Comparison of ENCODE assay signal across 28 mouse cellular contexts in genomic region chr3:63438898-63439297, GRCm38 (mm10). TPM values are rescaled to one million over a fixed set of nuclear protein-coding genes. Genes with fewer than 3 reads are reported as not detected.
DNase-seq lines count a peak whose midpoint lies in the region; ATAC-seq and TF ChIP-seq lines count a peak whose summit lies in the region.
"Had no signal": no experiment of that assay in that cellular context is flagged by ENCODE, and none has a peak within 500 bp of the region (broad histone marks: within the 10 kb centered on the region; RNA-seq: fewer than 3 reads in every experiment).

No protein-coding gene starts in this region.

- no peak for TF ChIP-seq EP300 in lung, postnatal 0 days (IDR thresholded peaks at IDR 0.05)

- no peaks in the 10 kb centered on the region for H3K27me3 ChIP-seq in kidney, embryonic 15.5 days
- no peaks in the 10 kb centered on the region for H3K27me3 ChIP-seq in kidney, postnatal 0 days (ENCODE audit: insufficient read depth, low read length)
- no peaks in the 10 kb centered on the region for H3K27me3 ChIP-seq in lung, postnatal 0 days (replicated peaks; ENCODE audit: insufficient read depth, low read length)
- H3K27me3 ChIP-seq: CH12.LX; embryonic facial prominence, embryonic 12.5 days; forebrain, embryonic 13.5 days; Patski had no signal

- peak overlapping the region; percentile 40; the same call in 1 of the 2 replicates for H3K27ac ChIP-seq in gastrocnemius, adult 2 months
- peak overlapping the region; percentile 19; the same call in 1 of the 2 replicates for H3K27ac ChIP-seq in kidney, embryonic 15.5 days
- peak overlapping the region; percentile 47; the same call in 1 of the 2 replicates for H3K27ac ChIP-seq in kidney, postnatal 0 days
- H3K27ac ChIP-seq in lung, postnatal 0 days (ENCODE audit: low read length): peak overlapping the region; percentile 34; the same call in 1 of the 2 replicates
- H3K27ac ChIP-seq: embryonic facial prominence, embryonic 10.5 days; embryonic facial prominence, embryonic 12.5 days; forebrain, embryonic 13.5 days had no signal

- H3K36me3 ChIP-seq in kidney, embryonic 15.5 days: no peaks in the 10 kb centered on the region
- H3K36me3 ChIP-seq in kidney, postnatal 0 days (ENCODE audit: insufficient read depth, low read length): no peaks in the 10 kb centered on the region
- no peaks in the 10 kb centered on the region for H3K36me3 ChIP-seq in lung, postnatal 0 days (ENCODE audit: insufficient read depth, low read length)
- H3K36me3 ChIP-seq: embryonic facial prominence, embryonic 10.5 days; embryonic facial prominence, embryonic 12.5 days; G1E had no signal

- no peak overlapping the region for H3K9ac ChIP-seq in kidney, embryonic 15.5 days
- H3K9ac ChIP-seq in kidney, postnatal 0 days (ENCODE audit: low read depth, low read length): no peak overlapping the region
- H3K9ac ChIP-seq in lung, postnatal 0 days (replicated peaks; ENCODE audit: low read depth): no peak overlapping the region
- H3K9ac ChIP-seq: embryonic facial prominence, embryonic 12.5 days; forebrain, embryonic 13.5 days had no signal

- intact Hi-C loops in gastrocnemius, adult 2 months (cut with DNase I): no loop called here

- 0 out of 2 replicates have a peak, but pooled peaks have one; percentile 58 for ATAC-seq in kidney, embryonic 15.5 days (replicated peaks; ENCODE audit: low FRiP score)
- no peak for ATAC-seq in kidney, postnatal 0 days (replicated peaks; ENCODE audit: low FRiP score, low read depth)
- ATAC-seq in lung, postnatal 0 days: no peak
- ATAC-seq: activated CD4-positive, CD25-positive, alpha-beta regulatory T cell, adult 4 months; CD4-positive, CD25-positive, alpha-beta regulatory T cell, adult 4 months; forebrain, embryonic 13.5 days had no signal

- no peaks in the 10 kb centered on the region for H3K4me1 ChIP-seq in kidney, embryonic 15.5 days
- no peaks in the 10 kb centered on the region for H3K4me1 ChIP-seq in kidney, postnatal 0 days (replicated peaks; ENCODE audit: insufficient read depth, low read length)
- H3K4me1 ChIP-seq in lung, postnatal 0 days (ENCODE audit: insufficient read depth, low read depth, low read length): no peaks in the 10 kb centered on the region
- H3K4me1 ChIP-seq: embryonic facial prominence, embryonic 10.5 days; embryonic facial prominence, embryonic 12.5 days; forebrain, embryonic 13.5 days had no signal

- H3K4me3 ChIP-seq in gastrocnemius, adult 2 months: no peak overlapping the region
- no peak overlapping the region for H3K4me3 ChIP-seq in kidney, embryonic 15.5 days (replicated peaks)
- H3K4me3 ChIP-seq in kidney, postnatal 0 days (replicated peaks; ENCODE audit: low read depth, low read length): no peak overlapping the region
- H3K4me3 ChIP-seq in lung, postnatal 0 days (ENCODE audit: low read depth, low read length): no peak overlapping the region
- H3K4me3 ChIP-seq: embryonic facial prominence, embryonic 10.5 days; embryonic facial prominence, embryonic 12.5 days; forebrain, embryonic 13.5 days had no signal

- no peaks in the 10 kb centered on the region for H3K9me3 ChIP-seq in kidney, embryonic 15.5 days (replicated peaks)
- H3K9me3 ChIP-seq in kidney, postnatal 0 days (replicated peaks; ENCODE audit: low read length): no peaks in the 10 kb centered on the region
- H3K9me3 ChIP-seq in lung, postnatal 0 days (ENCODE audit: low read length): no peaks in the 10 kb centered on the region
- H3K9me3 ChIP-seq: embryonic facial prominence, embryonic 10.5 days; embryonic facial prominence, embryonic 12.5 days; forebrain, embryonic 13.5 days; G1E had no signal

- DNase-seq in gastrocnemius, adult 2 months: no peak
- DNase-seq in gastrocnemius, adult 8-10 months (ENCODE audit: low spot score in 2 of 2): no peak
- no peak for DNase-seq in kidney, postnatal 36 days
- DNase-seq in kidney, postnatal 0 days (ENCODE audit: low spot score): peak; percentile 14
- no peak for DNase-seq in kidney, adult 8-10 months
- DNase-seq in lung, postnatal 0 days (ENCODE audit: low spot score): no peak
- DNase-seq in lung, adult 18-20 months: no peak
- DNase-seq: adrenal gland, adult 8-10 months; adrenal gland, postnatal 14 days; adrenal gland, postnatal 36 days; B cell, adult 2 months; cerebellum, adult 11-12 months; cerebellum, adult 2 months; cerebellum, adult 9-10 months; cerebellum, postnatal 10 days; cerebellum, postnatal 25 days had no signal

- WGBS in kidney, embryonic 15.5 days: 67% methylated on average over 3 of the region's 3 CpGs
- 70% methylated on average over 3 of the region's 3 CpGs for WGBS in kidney, postnatal 0 days
- 77% methylated on average over 3 of the region's 3 CpGs for WGBS in lung, postnatal 0 days

- TF ChIP-seq CTCF in gastrocnemius, adult 2 months (IDR thresholded peaks at IDR 0.05): no peak
- no peak for TF ChIP-seq CTCF in kidney, postnatal 0 days (IDR thresholded peaks at IDR 0.05; ENCODE audit: low read depth)
- TF ChIP-seq CTCF in lung, postnatal 0 days (IDR thresholded peaks at IDR 0.05): no peak

- H3K4me2 ChIP-seq in kidney, embryonic 15.5 days: no peak overlapping the region
- H3K4me2 ChIP-seq in kidney, postnatal 0 days (ENCODE audit: low read length): no peak overlapping the region
- H3K4me2 ChIP-seq in lung, postnatal 0 days (replicated peaks; ENCODE audit: low read depth, low read length): no peak overlapping the region
- H3K4me2 ChIP-seq: embryonic facial prominence, embryonic 12.5 days; forebrain, embryonic 13.5 days had no signal

RNA-seq across cellular contexts. Expression of gene Gm34302, which starts 44.8 kb away (rescaled TPM):
- 100 to 1,000 TPM in 1 of 2 experiments, 10 to 100 TPM in 1; 52.1 to 182 TPM for total RNA-seq in gastrocnemius, adult 2 months (2021)
- 100 to 1,000 TPM in 1 of 4 experiments, 10 to 100 TPM in 3; 51.7 to 103 (median 76.4) TPM for total RNA-seq in gastrocnemius, adult 8-10 months (2022)
- not detected in 2 replicates for polyA plus RNA-seq in kidney, embryonic 15.5 days (2015; fragmentation: Nextera tagmentation; extraction: Ambion mirVana)
- 0.71 TPM in 1 of 2 replicates, not detected in the other for polyA plus RNA-seq in kidney, postnatal 0 days (2015; fragmentation: Nextera tagmentation; extraction: Ambion mirVana)
- polyA plus RNA-seq in lung, postnatal 0 days (2015; fragmentation: Nextera tagmentation; extraction: Ambion mirVana): not detected in 2 replicates
- total RNA-seq: adrenal gland, adult 18-20 months; adrenal gland, adult 8-10 months; adrenal gland, postnatal 14 days; adrenal gland, postnatal 36 days; CH12.LX; G1E had no signal
- polyA plus RNA-seq: activated CD4-positive, CD25-positive, alpha-beta regulatory T cell, adult 4 months; CD4-positive, CD25-positive, alpha-beta regulatory T cell, adult 4 months; cerebellum, adult 2 months; cortical plate, adult 2 months; embryonic facial prominence, embryonic 10.5 days; embryonic facial prominence, embryonic 12.5 days; forebrain, embryonic 11.5 days; forebrain, embryonic 13.5 days; G1E; Patski had no signal
